Mouse (Mus musculus) heart, postnatal 14 days (tissue): ENCODE measurements around the gene 1700010B08Rik. TPM values are rescaled to one million over a fixed set of nuclear protein-coding genes. Genes with fewer than 3 reads are reported as not detected.
A peak's percentile ranks its signal among the peaks of the same experiment; 100 is the strongest.
"Not testable (repeated sequence)": the region's sequence is repeated elsewhere in the genome, so short reads cannot be mapped to it uniquely, and the experiment has no call there.

ENCODE experiments used
- DNase-seq, 2 experiments: peaks; one replicate each; pipeline ENCODE4 v3.0.0; 2021 to 2022
- intact Hi-C: fragments of 180-260 bp; cut with DNase I; formaldehyde crosslinking; loops from one replicate; pipeline ENCODE4 v1.15.1; 2025
- long read RNA-seq, 2 experiments: library from polyadenylated mRNA; stranded (forward); transcript quantifications; one replicate each; pipeline ENCODE4 v2.0.0; 2021
- total RNA-seq, 2 experiments: library from RNA; stranded (reverse); gene quantifications; 2 replicates each; pipeline ENCODE4 v1.2.3; 2021

1700010B08Rik gene
- not detected for total RNA-seq
- long read RNA-seq, experiment 1: 0 reads
- long read RNA-seq, experiment 2: 0 reads

DNA sequence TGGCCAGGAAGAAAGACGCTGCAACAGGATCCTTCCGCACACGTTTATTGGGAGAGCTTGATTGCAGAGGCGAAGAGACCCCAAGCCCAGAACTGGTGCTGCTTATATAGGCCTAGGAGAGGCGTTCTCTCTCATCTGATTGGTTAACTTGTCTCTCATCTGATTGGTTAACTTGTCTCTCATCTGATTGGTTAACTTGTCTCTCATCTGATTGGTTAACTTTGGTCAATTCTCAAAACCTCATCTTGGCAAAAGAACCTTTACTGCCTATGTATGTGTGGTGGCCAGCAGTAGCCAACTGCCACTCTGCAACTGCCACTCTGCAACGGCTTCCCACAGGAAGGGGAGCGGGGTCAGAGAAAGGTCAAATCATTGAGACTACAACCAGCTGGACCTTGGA, at the start of gene 1700010B08Rik:
Gene 1700010B08Rik (plus strand): TSS at position 301 of the 400 bp plus-strand sequence.
- DNase-seq, intact Hi-C loops: not testable (repeated sequence)

DNA sequence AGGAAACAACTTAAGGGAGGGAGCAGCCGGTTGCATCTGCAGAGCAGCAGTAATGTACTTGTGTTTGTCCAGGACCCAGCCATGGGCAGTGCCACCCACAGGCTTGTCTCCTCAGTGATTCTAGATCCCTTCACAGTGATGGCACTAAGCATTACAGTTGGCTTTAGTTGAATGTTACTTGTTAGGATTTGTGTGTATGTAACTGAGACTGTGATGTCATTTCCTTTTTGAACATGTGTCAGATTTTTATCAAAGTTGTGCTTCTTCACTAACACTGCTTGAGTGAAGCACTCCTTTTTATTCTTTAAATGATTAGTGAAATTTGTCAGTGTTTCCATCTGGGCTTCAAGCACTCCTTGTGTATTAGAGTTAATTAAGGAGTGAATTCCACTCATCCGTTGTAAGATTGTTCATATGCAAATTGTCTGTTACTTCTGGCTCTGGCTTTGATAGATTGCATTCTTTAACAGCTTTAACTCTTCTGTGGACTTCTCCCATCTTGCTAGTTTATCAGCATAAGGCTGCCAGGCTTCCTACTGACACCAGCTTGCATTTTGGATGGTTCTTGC, 46.8 kb upstream of the 1700010B08Rik start:
- no peak for DNase-seq
- intact Hi-C loops: no loop called here

DNA sequence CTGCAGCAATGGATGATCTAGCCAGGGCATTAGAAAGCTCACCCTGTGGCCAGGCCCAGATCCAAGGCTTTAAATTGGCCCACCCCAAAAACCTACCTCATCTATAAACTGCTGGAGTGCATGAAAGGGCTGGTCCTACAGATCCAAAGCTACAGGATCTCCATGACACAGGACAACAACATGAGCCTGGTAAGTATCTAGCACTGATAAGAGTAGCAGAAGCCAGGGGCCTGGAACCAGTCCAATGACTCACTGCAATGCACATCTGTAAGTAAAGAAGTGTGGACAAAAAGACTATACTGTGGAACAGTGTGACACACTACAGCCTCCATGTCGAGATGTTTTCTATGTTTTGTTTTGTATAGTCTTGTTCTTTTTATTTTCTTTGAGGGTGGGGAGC, 45.7 kb upstream of the 1700010B08Rik start:
- no peak for DNase-seq
- intact Hi-C loops: no loop called here

DNA sequence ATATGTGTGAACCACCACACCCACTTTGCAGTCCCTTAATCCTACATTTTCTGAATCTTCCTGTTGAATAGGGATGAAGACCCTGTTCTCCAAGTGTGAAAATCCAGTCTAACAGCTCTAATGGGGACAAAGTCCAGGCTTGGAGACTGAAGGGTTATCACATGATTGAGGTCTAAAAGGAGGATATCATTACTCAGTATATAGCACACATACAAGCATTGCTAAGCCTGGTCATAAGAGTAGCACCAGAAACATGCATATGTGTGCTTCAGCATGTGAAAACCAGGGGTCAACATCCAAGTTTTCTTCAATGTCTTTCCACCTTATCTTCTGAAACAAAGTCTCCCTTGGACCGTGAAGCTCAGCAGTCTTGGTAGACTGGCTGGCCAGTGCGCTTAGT, 40.6 kb upstream of the 1700010B08Rik start:
- intact Hi-C loops: no loop called here
- DNase-seq: no peak

DNA sequence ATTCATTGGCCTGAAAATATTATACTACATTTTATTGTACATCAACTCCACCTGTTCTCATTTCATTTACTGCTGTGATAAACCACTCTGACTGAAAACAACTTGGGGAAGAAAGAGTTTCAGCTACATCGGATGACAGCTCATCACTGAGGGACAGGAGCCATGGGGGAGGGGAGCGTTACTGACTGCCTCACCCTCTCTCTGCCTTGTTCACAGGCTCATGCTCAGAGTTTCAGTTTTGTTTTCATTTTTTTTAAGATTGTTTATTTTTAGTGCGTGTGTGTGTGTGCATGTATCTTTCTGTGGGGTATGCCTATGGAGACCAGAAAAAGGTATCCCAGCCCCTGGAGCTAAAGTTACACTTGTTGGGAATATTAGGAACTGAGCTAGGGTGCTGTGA, 40.0 kb upstream of the 1700010B08Rik start:
- intact Hi-C loops: no loop called here
- DNase-seq: no peak

DNA sequence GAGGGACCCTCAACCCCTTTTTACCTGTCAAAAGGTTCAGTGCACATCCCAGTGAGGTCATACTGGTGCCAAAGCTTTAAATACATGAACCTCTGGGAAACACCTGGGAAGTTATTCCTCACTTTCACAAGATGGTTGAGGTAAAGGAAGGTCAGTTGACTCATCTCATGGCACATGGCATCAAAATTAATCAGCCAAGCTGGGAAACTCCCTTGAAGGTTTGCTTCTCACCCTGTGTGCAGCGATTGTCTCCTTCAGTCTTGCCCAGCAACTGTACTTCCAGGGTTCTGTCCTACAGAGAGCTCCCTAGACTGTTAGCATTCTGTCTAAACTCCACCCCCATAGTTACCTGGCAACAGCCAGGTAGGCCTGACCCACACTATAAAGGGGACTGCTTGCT, 39.1 kb upstream of the 1700010B08Rik start:
- intact Hi-C loops: no loop called here
- DNase-seq: no peak

DNA sequence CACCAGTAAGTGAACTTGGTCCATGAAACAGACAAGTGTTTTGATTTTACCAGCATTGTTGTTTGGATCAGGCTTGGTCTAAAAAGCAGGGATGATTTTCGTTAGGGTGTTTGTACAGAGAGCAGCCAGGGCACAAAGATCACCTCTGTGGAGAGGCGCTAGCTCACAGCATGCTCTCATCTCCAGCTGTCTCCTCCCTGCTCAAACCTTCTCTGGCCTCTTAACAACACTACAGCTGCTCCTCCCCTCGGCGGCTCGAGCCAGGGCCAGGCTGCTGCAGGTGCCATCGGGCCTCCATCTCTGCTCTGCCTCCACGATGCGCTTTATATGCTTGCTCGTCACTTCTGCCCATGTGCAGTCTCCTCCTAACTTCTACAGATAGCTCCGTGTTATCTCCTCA, 36.4 kb upstream of the 1700010B08Rik start:
- peak; percentile 12 to 16 for DNase-seq

DNA sequence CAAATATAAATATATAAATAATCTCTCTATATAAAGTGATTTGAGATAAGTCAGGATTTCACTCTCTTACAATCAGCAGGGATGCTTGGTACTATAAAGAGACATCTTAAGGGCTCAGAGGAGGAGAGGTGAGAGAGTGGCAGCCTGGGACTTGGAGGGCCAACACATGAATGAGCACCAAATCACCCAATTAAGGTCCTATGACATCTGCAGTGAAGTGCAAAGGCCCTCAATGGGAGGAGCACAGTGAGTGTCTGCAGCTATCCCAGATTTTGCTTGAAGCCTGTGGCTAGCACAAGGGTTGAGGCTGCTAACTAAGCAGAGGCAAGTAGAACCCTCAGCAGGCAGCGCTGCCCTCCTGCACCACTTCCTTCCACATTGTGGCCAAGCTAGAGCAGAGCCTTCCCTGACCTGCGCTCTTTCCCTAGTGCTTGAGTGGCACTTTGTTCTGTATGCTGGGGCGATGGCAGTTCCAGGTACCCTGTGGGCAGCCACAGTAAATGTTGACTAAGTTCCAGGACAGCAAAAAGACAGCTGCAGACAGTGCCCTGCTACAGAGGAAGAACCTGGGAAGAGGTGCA, 33.3 kb upstream of the 1700010B08Rik start:
- no peak for DNase-seq
- intact Hi-C loops: no loop called here

More for the DNA sequence above, 36.4 kb upstream of the 1700010B08Rik start:
- intact Hi-C loops: no loop called here

DNA sequence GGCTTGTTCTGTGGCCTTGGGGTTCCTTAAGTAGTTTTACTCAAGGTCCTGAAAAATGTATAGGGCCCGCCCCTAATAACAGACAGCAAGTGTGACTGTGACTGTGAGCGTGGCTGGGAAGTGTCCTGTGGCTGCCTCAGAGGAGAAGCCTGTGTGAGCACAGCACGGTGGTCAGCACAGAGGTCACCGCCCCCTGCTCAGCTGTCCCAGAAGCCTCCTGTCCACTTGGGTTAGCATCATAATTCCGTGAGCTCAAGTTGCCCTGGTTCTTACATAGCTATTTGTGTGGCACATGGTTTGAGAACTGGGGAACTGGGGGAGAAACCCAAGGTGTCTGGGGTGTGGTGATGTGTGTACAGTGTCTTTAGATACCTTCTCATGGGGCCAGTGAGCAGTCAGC, 31.9 kb upstream of the 1700010B08Rik start:
- no peak for DNase-seq
- intact Hi-C loops: no loop called here

DNA sequence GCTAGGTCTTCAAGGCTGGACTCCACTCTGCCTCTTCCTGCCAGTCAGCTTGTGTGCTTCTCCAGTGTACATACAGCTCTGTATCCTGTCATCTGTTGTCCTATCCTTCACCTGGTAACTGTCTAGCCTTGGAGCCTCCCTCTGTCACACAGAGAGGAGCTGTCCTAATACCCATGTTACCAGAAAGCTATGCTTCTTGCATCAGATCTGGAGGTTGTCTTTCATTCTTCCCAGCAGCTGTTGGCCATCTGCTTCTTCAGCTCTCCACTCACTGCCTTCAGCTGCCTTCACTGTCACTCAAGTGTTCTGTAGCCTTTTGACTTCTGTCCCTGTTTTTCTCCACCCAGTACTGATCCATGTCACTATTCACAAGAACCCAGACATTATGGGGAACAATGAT, 29.4 kb upstream of the 1700010B08Rik start:
- intact Hi-C loops: no loop called here
- no peak for DNase-seq

DNA sequence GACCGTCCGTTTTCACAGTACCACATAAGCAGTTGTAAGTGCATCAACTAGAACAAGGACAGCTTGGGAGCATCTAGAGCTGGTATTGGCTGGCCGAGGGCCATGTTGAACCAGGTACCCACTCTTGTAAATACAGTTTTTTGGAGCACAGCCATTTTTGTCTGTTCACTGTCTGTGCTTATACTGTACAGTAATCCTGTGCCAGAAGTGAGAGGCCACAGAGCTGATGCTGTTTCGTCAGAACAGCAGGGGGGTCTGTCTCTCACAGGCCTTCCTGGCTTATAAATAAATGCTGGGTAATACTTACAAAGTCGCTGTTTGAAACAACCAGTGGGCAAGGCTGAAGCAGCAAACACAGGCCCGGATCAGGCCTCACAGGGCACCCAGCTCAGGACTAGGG, 27.5 kb upstream of the 1700010B08Rik start:
- intact Hi-C loops: no loop called here
- no peak for DNase-seq

DNA sequence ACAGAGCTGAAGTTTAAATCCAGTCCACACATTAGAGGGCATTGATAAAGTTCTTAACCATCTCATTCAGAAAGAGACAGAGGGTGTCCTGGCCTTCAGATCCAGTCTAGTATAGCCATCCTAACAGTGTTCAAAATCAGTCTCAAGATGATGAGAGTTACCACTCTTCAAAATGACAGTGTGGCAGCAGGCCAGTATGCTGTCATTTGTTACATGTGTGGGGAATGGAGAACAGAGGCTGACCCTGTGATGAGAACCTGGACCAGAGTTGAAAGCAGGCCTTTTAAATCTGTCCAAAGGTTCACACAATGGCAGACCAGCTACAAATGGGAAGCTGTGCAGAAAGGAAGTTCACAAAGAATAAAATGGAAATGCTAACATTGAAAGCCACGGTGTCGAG, 26.5 kb upstream of the 1700010B08Rik start:
- DNase-seq: peak in 1 of 2 experiments; percentile 54
- intact Hi-C loops: no loop called here

DNA sequence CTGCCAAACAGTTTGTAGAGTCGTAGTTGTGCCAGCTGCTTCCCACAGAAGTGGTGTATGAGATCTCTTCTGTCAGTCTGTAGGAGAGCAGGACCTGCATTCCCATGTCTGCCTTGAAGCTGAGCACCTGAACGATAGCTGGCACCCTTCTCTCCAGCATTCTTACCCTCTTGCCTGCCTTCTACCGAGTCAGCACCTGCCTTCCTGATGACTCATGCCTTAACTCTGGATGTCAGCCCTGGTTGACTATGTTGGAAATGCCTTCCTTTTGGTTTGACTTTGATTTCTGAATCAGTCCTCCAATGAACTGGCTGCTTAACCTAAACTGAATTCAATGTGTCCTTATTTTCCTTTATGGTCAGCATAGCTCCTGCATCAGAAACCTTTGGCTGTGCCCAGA, 20.4 kb upstream of the 1700010B08Rik start:
- intact Hi-C loops: no loop called here
- DNase-seq: no peak

DNA sequence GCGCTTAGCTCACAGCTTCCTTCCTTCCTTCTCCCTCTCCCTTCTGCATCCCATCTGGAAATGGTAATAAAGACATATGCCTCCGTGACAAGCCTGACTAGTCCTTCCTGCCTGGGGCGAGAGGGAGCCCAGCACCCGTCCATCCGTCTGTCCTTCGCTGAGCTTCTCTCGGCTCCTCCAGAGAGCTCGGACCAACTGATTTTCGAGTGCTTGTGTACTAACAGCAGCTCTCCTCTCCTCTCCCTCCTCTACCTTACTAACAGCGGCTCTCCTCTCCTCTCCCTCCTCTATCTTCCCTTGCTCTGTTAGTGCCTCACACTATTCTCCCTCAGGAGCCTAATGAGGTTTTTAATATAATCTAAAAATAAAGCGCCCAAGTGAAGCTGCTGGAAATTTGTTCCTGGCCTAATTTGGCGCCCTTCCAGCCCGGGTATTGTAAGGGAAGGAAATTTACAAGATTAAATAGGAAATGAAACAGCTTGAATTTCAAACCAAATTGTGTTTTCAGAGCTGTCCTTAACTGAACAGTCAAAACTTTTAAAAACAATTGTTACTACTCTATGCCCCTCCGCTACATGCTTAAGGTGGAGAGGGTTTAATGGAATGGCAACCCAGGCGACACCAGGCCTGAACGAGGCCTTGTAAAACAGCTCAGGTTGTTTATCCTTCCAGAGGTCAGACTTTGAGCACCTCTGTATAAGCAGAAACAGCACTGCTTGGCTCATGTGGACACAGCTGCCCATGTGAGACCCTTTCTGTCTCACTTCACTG, 16.9 kb upstream of the 1700010B08Rik start:
- intact Hi-C loops: no loop called here
- peak; percentile 43 to 48 for DNase-seq

DNA sequence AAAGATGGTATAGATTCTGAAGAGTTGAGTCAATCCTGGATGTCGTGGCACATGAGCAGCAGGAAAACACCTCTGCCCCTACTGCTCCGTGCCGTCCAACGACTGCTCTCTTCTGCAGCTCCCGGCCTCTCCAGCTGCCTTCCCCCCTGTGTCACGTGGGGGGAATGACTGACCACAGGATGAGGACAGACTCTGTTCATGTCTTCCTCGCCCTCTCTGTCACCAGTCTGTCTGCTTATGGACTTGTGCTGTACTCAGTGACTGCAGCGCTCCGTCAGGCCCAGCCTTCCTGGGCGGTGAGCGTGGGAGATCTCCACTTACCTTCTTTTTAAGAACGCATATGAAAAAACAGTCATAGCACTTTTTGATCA, 16.4 kb upstream of the 1700010B08Rik start:
- intact Hi-C loops: no loop called here
- DNase-seq: no peak

DNA sequence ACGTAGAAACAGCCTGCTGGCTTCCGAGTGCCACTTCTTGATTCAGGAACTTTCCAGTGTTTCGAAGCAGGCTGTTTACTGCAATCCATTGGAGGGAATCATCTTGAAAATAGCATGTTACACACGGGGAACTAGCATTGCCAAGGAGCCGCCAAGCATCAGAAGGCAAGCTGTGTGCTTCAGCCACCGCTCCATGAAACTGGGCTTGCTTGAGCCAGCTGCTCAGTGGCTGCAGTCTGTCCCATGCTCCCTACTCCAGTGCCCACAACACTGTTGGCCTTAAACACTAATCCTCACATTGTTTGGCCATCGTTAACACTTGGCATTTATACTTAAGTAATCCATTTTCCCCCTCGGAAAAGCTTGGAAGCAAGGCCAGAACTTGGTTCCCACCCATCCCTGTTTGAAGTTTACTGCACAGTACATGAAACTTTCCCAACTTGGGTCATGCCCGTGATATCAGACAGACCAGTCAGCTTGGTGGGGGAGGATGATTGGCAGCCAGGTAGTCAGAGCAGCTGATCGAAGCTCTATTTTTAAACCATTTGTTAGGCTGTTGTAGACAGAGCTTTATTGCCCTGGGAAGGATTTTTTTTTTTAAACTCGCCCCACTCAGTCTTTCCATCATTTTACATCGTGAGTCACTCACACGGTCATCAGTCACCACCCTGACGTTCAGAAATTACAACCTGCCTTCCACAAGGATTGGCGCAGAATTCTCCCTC, 13.2 kb upstream of the 1700010B08Rik start:
- DNase-seq: no peak
- intact Hi-C loops: no loop called here

DNA sequence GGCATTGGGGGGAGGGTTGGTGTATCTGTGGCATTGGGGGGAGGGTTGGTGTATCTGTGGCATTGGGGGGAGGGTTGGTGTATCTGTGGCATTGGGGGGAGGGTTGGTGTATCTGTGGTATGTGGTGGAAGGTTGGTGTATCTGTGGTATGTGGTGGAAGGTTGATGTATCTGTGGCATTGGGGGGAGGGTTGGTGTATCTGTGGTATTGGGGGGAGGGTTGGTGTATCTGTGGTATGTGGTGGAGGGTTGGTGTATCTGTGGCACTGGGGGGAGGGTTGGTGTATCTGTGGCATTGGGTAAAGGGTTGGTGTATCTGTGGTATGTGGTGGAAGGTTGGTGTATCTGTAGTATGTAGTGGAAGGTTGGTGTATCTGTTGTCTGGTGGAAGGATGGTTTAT, 11.6 kb upstream of the 1700010B08Rik start:
- DNase-seq: not testable (repeated sequence)
- intact Hi-C loops: loop anchor here (1.0 kb wide), 1 partner anchor 90 kb away; no protein-coding TSS in a partner anchor

DNA sequence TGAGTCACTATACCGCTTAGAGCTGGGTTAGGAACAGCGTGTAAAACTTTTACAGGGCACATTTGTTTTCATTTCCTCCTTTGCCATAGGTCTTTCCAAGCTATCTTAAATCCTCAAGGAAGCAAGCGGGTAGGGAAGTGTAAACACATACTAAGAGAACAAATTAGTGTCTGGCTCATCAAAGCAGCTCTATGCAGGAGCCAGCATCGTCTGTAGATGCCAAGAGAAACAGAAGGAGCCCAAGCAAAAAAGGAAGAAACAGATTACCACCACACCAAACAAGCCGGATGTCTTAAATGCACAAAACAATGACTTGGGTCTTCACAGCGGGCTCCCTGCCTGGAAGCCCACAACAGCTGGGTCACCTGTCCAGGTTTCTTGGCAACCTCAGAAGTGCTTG, 9.0 kb upstream of the 1700010B08Rik start:
- intact Hi-C loops: no loop called here
- no peak for DNase-seq

DNA sequence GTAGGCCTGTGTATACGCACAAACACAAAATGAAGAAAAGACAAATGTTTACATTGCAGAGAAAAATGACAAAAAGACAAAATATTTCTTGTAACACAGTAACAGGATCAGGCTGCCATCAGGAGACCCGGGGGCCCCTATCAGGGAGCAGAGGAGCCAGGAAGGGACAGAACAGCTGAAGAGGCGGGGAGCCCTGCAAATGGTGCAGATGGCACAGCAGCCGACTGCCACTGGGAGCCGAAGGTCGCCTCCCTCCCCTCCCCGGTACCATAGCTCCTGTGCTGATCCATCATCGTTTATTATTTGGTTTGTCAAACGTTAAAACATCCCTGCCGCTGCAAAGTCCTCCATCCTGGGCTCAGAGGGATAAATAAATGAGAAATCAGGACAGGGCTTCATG, 6.6 kb upstream of the 1700010B08Rik start:
- intact Hi-C loops: no loop called here
- DNase-seq: no peak

DNA sequence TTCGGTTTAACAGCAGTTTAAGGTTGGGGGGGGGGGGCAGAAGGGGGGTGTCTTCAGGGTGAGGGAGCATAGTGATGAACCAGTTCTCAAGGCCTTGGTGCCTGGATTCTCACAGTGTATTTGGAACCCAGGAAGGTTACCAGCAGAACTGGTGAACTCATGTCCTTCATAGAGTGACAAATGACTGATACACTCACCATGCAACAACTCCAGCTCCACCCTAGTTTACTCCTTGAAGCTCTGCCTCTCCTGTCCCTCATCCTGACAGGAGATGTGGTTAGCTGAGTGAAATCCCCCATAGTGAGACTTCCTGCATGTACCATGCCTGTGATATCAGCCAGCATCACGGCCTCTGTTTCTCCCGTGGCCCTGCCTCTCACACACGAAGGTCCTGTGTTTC, 6.0 kb upstream of the 1700010B08Rik start:
- DNase-seq: no peak
- intact Hi-C loops: no loop called here

DNA sequence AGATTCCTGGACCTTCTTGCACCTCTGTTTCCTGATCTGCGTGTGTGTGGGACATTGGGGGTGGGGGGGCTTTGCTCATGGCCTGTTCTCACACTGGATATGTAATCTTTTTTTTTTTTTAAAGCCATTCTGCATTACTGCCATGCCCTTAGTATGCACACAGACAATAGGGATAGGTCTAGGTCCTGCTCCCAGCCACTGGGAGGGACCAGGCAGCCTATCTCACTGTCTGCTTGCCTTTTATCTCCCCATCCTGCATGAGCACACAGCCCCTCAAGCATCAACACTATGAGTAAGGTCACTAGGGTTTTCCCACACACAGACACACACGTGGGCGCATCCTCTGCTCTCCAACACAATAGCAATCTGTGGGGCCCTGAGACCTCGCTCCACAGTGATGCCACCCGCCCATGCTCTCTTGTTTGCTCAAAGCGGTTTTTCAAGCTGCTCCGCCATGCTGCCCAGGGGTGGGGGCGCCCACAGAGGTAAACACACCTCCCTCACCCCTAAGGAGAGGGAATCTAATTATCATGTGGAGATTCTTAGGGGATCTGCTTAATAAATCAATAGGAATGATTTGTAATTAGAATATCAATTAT, 4.5 kb upstream of the 1700010B08Rik start:
- no peak for DNase-seq
- intact Hi-C loops: no loop called here
